Mouse (Mus musculus) forebrain, embryonic 14.5 days (tissue): ENCODE results near the gene Babam1. TPM values are rescaled to one million over a fixed set of nuclear protein-coding genes. Genes with fewer than 3 reads are reported as not detected.
"Not testable (repeated sequence)": the region's sequence is repeated elsewhere in the genome, so short reads cannot be mapped to it uniquely, and the experiment has no call there.

ENCODE experiments used
- ATAC-seq: fragments of 200-750 bp; cut with Nextera tagmentation; 2 replicates; pipeline ENCODE4 v1.8.0; 2017; ENCODE audit warnings: mild to moderate bottlenecking, moderate library complexity
- DNase-seq: peaks from one replicate; pipeline ENCODE4 v3.0.0-alpha.2; 2015; ENCODE audit warnings: low spot score
- H3K27ac ChIP-seq: fragments of 300-500 bp; sonication (generic); 2 replicates; pipeline ENCODE4 v1.5.1; 2014; ENCODE audit warnings: low read depth, mild to moderate bottlenecking, control low read depth, low read length, moderate library complexity
- H3K27me3 ChIP-seq: fragments of 300-500 bp; sonication (generic); replicated peaks from 2 replicates; pipeline ENCODE4 v1.6.1; 2014; ENCODE audit warnings: low read length, control low read depth, mixed read lengths; ENCODE audit not compliant: control insufficient read depth, insufficient read depth
- H3K36me3 ChIP-seq: fragments of 300-500 bp; sonication (generic); 2 replicates; pipeline ENCODE4 v1.6.1; 2014; ENCODE audit warnings: low read length, control low read depth; ENCODE audit not compliant: control insufficient read depth, insufficient read depth
- H3K4me1 ChIP-seq: fragments of 300-500 bp; sonication (generic); 2 replicates; pipeline ENCODE4 v1.6.1; 2014; ENCODE audit warnings: antibody characterized with exemption, low read length, control low read depth; ENCODE audit not compliant: control insufficient read depth, insufficient read depth
- H3K4me2 ChIP-seq: fragments of 300-500 bp; sonication (generic); 2 replicates; pipeline ENCODE4 v1.6.1; 2014; ENCODE audit warnings: mild to moderate bottlenecking, control low read depth, low read length
- H3K4me3 ChIP-seq: fragments of 300-500 bp; sonication (generic); 2 replicates; pipeline ENCODE4 v1.5.1; 2014; ENCODE audit warnings: low read depth, low read length, control low read depth
- H3K9ac ChIP-seq: fragments of 300-500 bp; sonication (generic); 2 replicates; pipeline ENCODE4 v1.6.1; 2014; ENCODE audit warnings: mild to moderate bottlenecking, low read length, control low read depth, moderate library complexity
- H3K9me3 ChIP-seq: fragments of 300-500 bp; sonication (generic); replicated peaks from 2 replicates; pipeline ENCODE4 v1.6.1; 2016; ENCODE audit warnings: low read length, control low read depth, mixed read lengths; ENCODE audit not compliant: control insufficient read depth
- WGBS: fragments of 180-500 bp; shearing (Covaris S2); extraction: QIAGEN DNeasy Blood & Tissue Kit; methylation state at CpG from one replicate; pipeline ENCODE4 v1.1.7; 2014; 5-methylcytosine and 5-hydroxymethylcytosine counted together
- polyA plus RNA-seq: library from polyadenylated mRNA; unstranded; fragments of >200 nt; fragmentation: Nextera tagmentation; extraction: Ambion mirVana; gene quantifications from 2 replicates; pipeline ENCODE4 v1.2.1, GENCODE M21; 2014

Gene Babam1
- polyA plus RNA-seq, 1 experiment from 2014 or later: 91.7 TPM

DNA sequence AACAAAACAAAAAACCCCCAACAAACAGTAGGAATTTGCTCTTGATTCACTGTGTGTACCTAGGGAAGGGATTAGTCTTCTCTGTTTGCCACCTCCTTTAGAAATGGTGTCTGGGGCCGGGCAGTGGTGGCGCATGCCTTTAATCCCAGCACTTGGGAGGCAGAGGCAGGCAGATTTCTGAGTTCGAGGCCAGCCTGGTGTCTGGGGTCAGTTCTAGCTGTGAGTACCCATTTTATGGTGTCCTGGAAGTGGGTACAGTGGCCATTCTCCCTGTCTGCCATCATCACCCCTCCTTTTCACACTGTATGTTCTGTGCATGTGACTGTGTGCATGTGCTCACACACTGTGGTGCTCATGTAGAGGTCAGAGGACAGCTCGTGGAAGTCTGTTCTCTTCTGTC is 11.6 kb downstream of the Babam1 start:
- Histone ChIP-seq H3K27ac (no peak overlapping the region), H3K4me1 (peaks cover 11% of the 10 kb centered on the region), H3K9me3 (no peaks in the 10 kb centered on the region), H3K9ac (no peak overlapping the region), H3K4me3 (no peak overlapping the region), H3K27me3 (no peaks in the 10 kb centered on the region), H3K36me3 (peaks cover 27% of the 10 kb centered on the region), H3K4me2 (no peak overlapping the region)
- WGBS: 92% methylated on average over 4 of the region's 4 CpGs
- no peak for DNase-seq
- ATAC-seq: no peak

- Histone ChIP-seq H3K27ac (no peak overlapping the region), H3K4me3 (no peak overlapping the region), H3K9me3 (no peaks in the 10 kb centered on the region), H3K9ac (no peak overlapping the region), H3K36me3 (peaks cover 27% of the 10 kb centered on the region), H3K4me2 (no peak overlapping the region), H3K4me1 (peaks cover 1% of the 10 kb centered on the region), H3K27me3 (no peaks in the 10 kb centered on the region)
- WGBS: 51% methylated on average over 11 of the region's 11 CpGs
- DNase-seq (no peak), ATAC-seq (no peak)
Measured at GRCm38 (mm10) chr8:71411535-71412273, 15.0 kb downstream of the Babam1 start.

- Histone ChIP-seq H3K9ac (no peak overlapping the region), H3K36me3 (no peaks in the 10 kb centered on the region), H3K4me1 (no peaks in the 10 kb centered on the region), H3K27ac (no peak overlapping the region), H3K9me3 (no peaks in the 10 kb centered on the region), H3K4me2 (no peak overlapping the region), H3K4me3 (no peak overlapping the region), H3K27me3 (no peaks in the 10 kb centered on the region)
- DNase-seq (no peak), ATAC-seq (no peak)
Measured at GRCm38 (mm10) chr8:71422121-71422520, 25.5 kb downstream of the Babam1 start.

- not testable (repeated sequence) for H3K27me3 ChIP-seq, H3K4me3 ChIP-seq, H3K27ac ChIP-seq, H3K9ac ChIP-seq, ATAC-seq, H3K4me1 ChIP-seq, DNase-seq, H3K4me2 ChIP-seq, H3K36me3 ChIP-seq, H3K9me3 ChIP-seq
- 85% methylated on average over 1 of the region's 1 CpGs for WGBS
Measured at GRCm38 (mm10) chr8:71432935-71433334, 36.3 kb downstream of the Babam1 start.

GRCm38 (mm10) chr8:71437041-71437440 is 40.4 kb downstream of the Babam1 start:
- ATAC-seq (no peak), DNase-seq (no peak)
- no peaks in the 10 kb centered on the region for H3K4me1 ChIP-seq
- H3K36me3 ChIP-seq: no peaks in the 10 kb centered on the region
- H3K4me2 ChIP-seq: no peak overlapping the region
- 61% methylated on average over 3 of the region's 3 CpGs for WGBS
- H3K4me3 ChIP-seq: no peak overlapping the region
- H3K9me3 ChIP-seq: 0 out of 2 replicates have a peak, but pooled peaks cover 3% of the 10 kb centered on the region
- H3K27me3 ChIP-seq: peaks cover 2% of the 10 kb centered on the region; the same call in 1 of the 2 replicates
- H3K9ac ChIP-seq: no peak overlapping the region
- H3K27ac ChIP-seq: no peak overlapping the region

- Histone ChIP-seq H3K4me1 (no peaks in the 10 kb centered on the region), H3K27me3 (peaks cover 3% of the 10 kb centered on the region; the same call in 1 of the 2 replicates), H3K36me3 (no peaks in the 10 kb centered on the region), H3K9ac (no peak overlapping the region), H3K4me3 (no peak overlapping the region), H3K4me2 (no peak overlapping the region), H3K27ac (no peak overlapping the region), H3K9me3 (no peaks in the 10 kb centered on the region)
- WGBS: under 1% methylated on average over 7 of the region's 7 CpGs
- peak; percentile 89 for DNase-seq
- peak; percentile 44; the same call in 1 of the 2 replicates for ATAC-seq
Measured at GRCm38 (mm10) chr8:71441404-71441803, 44.7 kb downstream of the Babam1 start.

GRCm38 (mm10) chr8:71445096-71445495 is 48.4 kb downstream of the Babam1 start:
- H3K27ac ChIP-seq: no peak overlapping the region
- DNase-seq (no peak), ATAC-seq (no peak)
- no peaks in the 10 kb centered on the region for H3K36me3 ChIP-seq
- H3K4me2 ChIP-seq: no peak overlapping the region
- no peak overlapping the region for H3K9ac ChIP-seq
- no peaks in the 10 kb centered on the region for H3K4me1 ChIP-seq
- peaks cover 3% of the 10 kb centered on the region; the same call in 1 of the 2 replicates for H3K27me3 ChIP-seq
- no peak overlapping the region for H3K4me3 ChIP-seq
- no peaks in the 10 kb centered on the region for H3K9me3 ChIP-seq
- WGBS: 84% methylated on average over 7 of the region's 7 CpGs

- H3K4me2 ChIP-seq: no peak overlapping the region
- H3K27me3 ChIP-seq: no peaks in the 10 kb centered on the region
- H3K9me3 ChIP-seq: no peaks in the 10 kb centered on the region
- no peaks in the 10 kb centered on the region for H3K36me3 ChIP-seq
- no peak overlapping the region for H3K4me3 ChIP-seq
- no peak overlapping the region for H3K9ac ChIP-seq
- WGBS: 68% methylated on average over 4 of the region's 4 CpGs
- no peaks in the 10 kb centered on the region for H3K4me1 ChIP-seq
- no peak for ATAC-seq
- DNase-seq: no peak
- H3K27ac ChIP-seq: no peak overlapping the region
Measured at GRCm38 (mm10) chr8:71451337-71451736, 54.7 kb downstream of the Babam1 start.

DNA sequence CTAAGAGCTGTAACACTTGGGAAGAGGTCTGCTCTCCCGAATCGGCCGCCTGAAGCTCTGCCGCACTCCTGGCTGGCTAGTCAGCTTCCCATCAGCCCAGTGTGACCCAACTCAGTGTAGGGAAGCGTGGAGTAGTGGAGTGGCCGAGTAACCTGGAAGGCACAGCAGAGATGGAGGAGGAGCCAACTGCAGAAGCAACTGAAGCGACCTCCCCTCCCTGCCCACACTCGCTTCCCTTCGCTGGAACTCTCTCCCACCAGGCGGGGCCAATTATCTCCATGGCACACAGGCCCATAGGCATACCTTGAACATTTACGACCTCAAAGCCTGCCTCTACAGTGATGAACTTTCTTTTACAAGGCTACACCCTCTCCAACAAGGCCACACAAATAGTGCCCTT is 55.1 kb downstream of the Babam1 start:
- H3K4me3 ChIP-seq: no peak overlapping the region
- no peak overlapping the region for H3K27ac ChIP-seq
- WGBS: 52% methylated on average over 11 of the region's 11 CpGs
- DNase-seq (no peak), ATAC-seq (no peak)
- H3K36me3 ChIP-seq: peaks cover 3% of the 10 kb centered on the region
- no peaks in the 10 kb centered on the region for H3K27me3 ChIP-seq
- H3K4me1 ChIP-seq: no peaks in the 10 kb centered on the region
- H3K9ac ChIP-seq: no peak overlapping the region
- no peaks in the 10 kb centered on the region for H3K9me3 ChIP-seq
- H3K4me2 ChIP-seq: no peak overlapping the region
